19 mouse cellular contexts compared by ENCODE assay signal in the genomic region with DNA sequence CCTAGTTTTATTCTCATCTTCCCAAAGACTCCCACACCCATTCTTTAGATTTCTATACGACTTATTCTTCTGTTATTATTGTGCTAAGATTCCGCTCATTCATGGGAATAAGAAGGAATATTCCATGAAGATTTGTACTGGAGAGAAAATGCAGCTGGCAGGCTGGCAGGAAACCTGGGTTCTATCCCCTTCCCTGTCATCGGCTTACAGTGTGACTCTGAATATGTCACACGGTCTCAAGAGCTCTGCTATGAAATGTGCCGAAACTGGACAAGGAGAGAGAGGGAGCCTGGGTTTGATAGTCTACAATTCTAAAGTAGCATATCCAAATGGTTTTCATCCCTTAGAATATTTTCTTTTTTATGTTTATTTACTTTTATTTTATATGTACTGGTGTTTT.
"Had no signal": no experiment of that assay in that cellular context is flagged by ENCODE, and none has a peak within 500 bp of the region (broad histone marks: within the 10 kb centered on the region; RNA-seq: fewer than 3 reads in every experiment).

No protein-coding gene starts in this region.

- H3K9me3 ChIP-seq: limb, embryonic 13.5 days; liver, embryonic 15.5 days; midbrain, embryonic 15.5 days; neural tube, embryonic 13.5 days had no signal

- H3K27ac ChIP-seq: limb, embryonic 13.5 days; liver, embryonic 15.5 days; macrophage; midbrain, embryonic 15.5 days; neural tube, embryonic 13.5 days had no signal

- H3K4me3 ChIP-seq: limb, embryonic 13.5 days; liver, embryonic 15.5 days; megakaryocyte, embryonic 14.5 days; midbrain, embryonic 15.5 days; neural tube, embryonic 13.5 days had no signal

- ATAC-seq: midbrain, embryonic 15.5 days had no signal

- DNase-seq: kidney, adult 8-10 months; kidney, postnatal 25 days; layer of hippocampus, adult 9-11 months; layer of hippocampus, postnatal 36 days; left cerebral cortex, postnatal 4 days; lung, adult 2 months; lung, postnatal 14 days; retina, postnatal 1 day; right cerebral cortex, postnatal 4 days; spleen, adult 18-20 months; thymus, adult 18-20 months; thymus, postnatal 14 days had no signal

- H3K4me2 ChIP-seq: limb, embryonic 13.5 days; liver, embryonic 15.5 days; midbrain, embryonic 11.5 days; midbrain, embryonic 15.5 days; neural tube, embryonic 13.5 days had no signal

- H3K36me3 ChIP-seq: limb, embryonic 13.5 days; liver, embryonic 15.5 days; midbrain, embryonic 15.5 days; neural tube, embryonic 13.5 days had no signal

- H3K9ac ChIP-seq: limb, embryonic 13.5 days; liver, embryonic 15.5 days; midbrain, embryonic 15.5 days; neural tube, embryonic 13.5 days had no signal

- H3K27me3 ChIP-seq: limb, embryonic 13.5 days; liver, embryonic 15.5 days; megakaryocyte, embryonic 14.5 days; midbrain, embryonic 15.5 days; neural tube, embryonic 13.5 days had no signal

- H3K4me1 ChIP-seq: liver, embryonic 15.5 days; megakaryocyte, embryonic 14.5 days had no signal
